Mouse (Mus musculus): ENCODE measurements around the gene Dynlt1f. TPM values are rescaled to one million over a fixed set of nuclear protein-coding genes. Genes with fewer than 3 reads are reported as not detected.
"Not testable (repeated sequence)": the region's sequence is repeated elsewhere in the genome, so short reads cannot be mapped to it uniquely, and the experiment has no call there.

Gene Dynlt1f
- polyA plus RNA-seq, 1 experiment from 2014 or later = 224 TPM

GRCm38 (mm10) chr17:6620035-6620434 is 35.7 kb downstream of the Dynlt1f start:
- H3K36me3 ChIP-seq (ENCODE audit: control insufficient read depth, insufficient read depth, low read length); H3K9me3 ChIP-seq (replicated peaks; ENCODE audit: control insufficient read depth, low read length, poor library complexity, severe bottlenecking); H3K27ac ChIP-seq (ENCODE audit: low read length); ATAC-seq; H3K27me3 ChIP-seq (ENCODE audit: control insufficient read depth, insufficient read depth, low read depth, low read length); H3K4me2 ChIP-seq (ENCODE audit: low read length); H3K9ac ChIP-seq (ENCODE audit: low read depth, low read length); H3K4me1 ChIP-seq (ENCODE audit: control insufficient read depth, insufficient read depth, low read length); H3K4me3 ChIP-seq (ENCODE audit: low read depth, low read length): not testable (repeated sequence)
- WGBS = 77% methylated on average over 3 of the region's 6 CpGs

DNA sequence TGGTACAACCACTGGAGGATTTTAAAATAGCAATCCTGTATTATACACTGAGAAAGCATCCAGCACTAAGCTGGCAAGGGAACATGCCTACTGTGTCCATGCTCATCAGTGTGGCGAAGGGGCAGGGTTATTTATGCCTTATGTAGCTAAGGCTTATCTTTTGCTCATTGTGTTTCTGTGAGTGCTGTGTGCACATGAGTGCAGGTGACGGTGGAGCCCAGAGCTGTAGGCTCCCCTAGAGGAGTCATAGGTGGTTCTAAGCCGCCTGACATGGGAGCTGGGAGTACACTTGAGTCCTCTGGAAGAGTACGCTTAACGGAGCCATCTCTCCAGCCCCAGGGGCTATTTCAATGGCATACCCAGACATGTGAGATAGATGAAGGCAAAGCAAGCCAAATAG is 36.4 kb downstream of the Dynlt1f start:
- 79% methylated on average over 5 of the region's 5 CpGs for WGBS
- ATAC-seq = not testable (repeated sequence)

DNA sequence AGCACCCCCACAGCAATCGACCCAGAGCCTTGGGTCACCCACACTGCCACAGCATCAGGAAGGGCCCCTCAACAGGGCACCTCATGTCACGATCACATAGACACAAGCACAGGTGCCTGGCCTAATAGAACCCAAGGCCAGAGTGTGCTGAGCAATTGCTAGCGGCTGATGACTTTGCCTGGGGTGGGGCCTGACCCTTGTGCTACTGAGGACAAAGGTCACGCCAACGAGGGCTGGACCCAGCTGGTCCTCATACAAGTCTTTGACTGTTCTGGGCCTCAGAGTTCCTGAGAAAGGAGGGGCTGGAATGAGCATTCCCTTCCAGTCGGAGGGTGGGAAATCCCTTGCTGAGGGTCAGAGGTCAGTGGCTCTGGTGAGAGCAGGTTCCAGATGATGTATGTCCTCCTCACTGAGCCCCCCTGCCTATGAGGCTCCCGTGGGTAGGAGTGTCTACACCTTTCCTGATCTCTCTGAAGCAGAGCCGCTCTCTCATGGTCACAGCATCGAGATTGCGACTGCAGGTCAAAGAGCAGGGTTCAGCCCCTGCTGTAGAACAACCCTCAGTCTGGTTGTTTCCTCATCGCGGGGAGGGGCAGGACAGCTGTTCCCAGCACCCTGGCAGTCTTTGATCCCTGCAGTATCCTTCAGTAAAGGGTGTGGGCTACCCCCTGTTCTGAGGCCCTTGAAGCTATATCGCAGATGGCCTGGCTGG is 37.9 kb downstream of the Dynlt1f start:
- not testable (repeated sequence) for H3K4me1 ChIP-seq (ENCODE audit: control insufficient read depth, insufficient read depth, low read length); H3K36me3 ChIP-seq (ENCODE audit: control insufficient read depth, insufficient read depth, low read length); H3K27ac ChIP-seq (ENCODE audit: low read length); H3K27me3 ChIP-seq (ENCODE audit: control insufficient read depth, insufficient read depth, low read depth, low read length); H3K4me3 ChIP-seq (ENCODE audit: low read depth, low read length); H3K9me3 ChIP-seq (replicated peaks; ENCODE audit: control insufficient read depth, low read length, poor library complexity, severe bottlenecking); H3K4me2 ChIP-seq (ENCODE audit: low read length); H3K9ac ChIP-seq (ENCODE audit: low read depth, low read length)
- ATAC-seq = 0 out of 2 replicates have a peak, but pooled peaks have one; percentile 28
- WGBS = 73% methylated on average over 6 of the region's 13 CpGs

More for the DNA sequence above, 36.4 kb downstream of the Dynlt1f start:
- not testable (repeated sequence) for H3K4me3 ChIP-seq (ENCODE audit: low read depth, low read length); H3K4me2 ChIP-seq (ENCODE audit: low read length); H3K4me1 ChIP-seq (ENCODE audit: control insufficient read depth, insufficient read depth, low read length); H3K27ac ChIP-seq (ENCODE audit: low read length); H3K27me3 ChIP-seq (ENCODE audit: control insufficient read depth, insufficient read depth, low read depth, low read length); H3K9ac ChIP-seq (ENCODE audit: low read depth, low read length); H3K36me3 ChIP-seq (ENCODE audit: control insufficient read depth, insufficient read depth, low read length); H3K9me3 ChIP-seq (replicated peaks; ENCODE audit: control insufficient read depth, low read length, poor library complexity, severe bottlenecking)

GRCm38 (mm10) chr17:6616731-6617130 is 39.0 kb downstream of the Dynlt1f start:
- H3K27me3 ChIP-seq (ENCODE audit: control insufficient read depth, insufficient read depth, low read depth, low read length); H3K4me3 ChIP-seq (ENCODE audit: low read depth, low read length); H3K36me3 ChIP-seq (ENCODE audit: control insufficient read depth, insufficient read depth, low read length); H3K27ac ChIP-seq (ENCODE audit: low read length); H3K9me3 ChIP-seq (replicated peaks; ENCODE audit: control insufficient read depth, low read length, poor library complexity, severe bottlenecking); H3K4me2 ChIP-seq (ENCODE audit: low read length); ATAC-seq; H3K9ac ChIP-seq (ENCODE audit: low read depth, low read length); H3K4me1 ChIP-seq (ENCODE audit: control insufficient read depth, insufficient read depth, low read length): not testable (repeated sequence)
- WGBS = 97% methylated on average over 9 of the region's 9 CpGs

DNA sequence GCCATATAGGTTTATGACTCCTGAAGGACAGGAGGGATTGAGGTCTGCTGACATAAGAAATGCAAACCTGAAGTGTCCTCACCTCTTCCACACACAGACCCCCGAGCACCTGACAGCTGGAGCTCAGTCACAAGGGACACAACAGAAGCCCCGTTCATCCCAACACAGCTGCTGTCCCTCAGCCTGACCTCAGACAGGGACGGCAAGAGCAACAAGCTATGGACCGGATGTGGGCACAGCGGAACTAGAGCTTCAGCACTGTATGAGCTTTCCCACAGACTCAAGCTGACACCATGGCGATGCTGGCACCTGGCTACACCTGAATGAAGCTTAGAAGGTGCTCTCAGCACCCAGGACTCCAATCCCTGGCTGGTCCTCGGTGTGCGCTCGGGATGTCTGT is 41.4 kb downstream of the Dynlt1f start:
- ATAC-seq; H3K9ac ChIP-seq (ENCODE audit: low read depth, low read length): not testable (repeated sequence)
- 85% methylated on average over 5 of the region's 9 CpGs for WGBS

DNA sequence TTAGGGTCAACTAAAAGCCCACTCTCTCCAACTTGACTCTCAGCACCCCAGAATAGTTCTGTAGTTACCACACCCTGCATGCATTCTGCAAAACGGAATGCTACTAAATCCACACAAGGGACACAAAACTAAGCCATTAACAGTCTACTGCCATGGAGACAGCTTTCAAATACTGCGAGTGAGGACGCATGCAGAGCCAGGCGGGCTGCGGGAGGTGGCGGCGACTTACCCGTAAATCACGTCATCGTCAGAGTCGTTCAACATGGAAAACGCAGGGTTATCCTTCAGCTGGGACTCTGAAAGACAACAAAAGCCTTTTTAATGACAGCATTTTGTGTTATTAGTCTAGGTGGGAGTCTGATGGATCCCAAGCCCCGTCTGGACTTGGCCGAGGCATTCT is 42.2 kb downstream of the Dynlt1f start:
- H3K27ac ChIP-seq (ENCODE audit: low read length); H3K36me3 ChIP-seq (ENCODE audit: control insufficient read depth, insufficient read depth, low read length); H3K27me3 ChIP-seq (ENCODE audit: control insufficient read depth, insufficient read depth, low read depth, low read length); H3K4me3 ChIP-seq (ENCODE audit: low read depth, low read length); H3K4me2 ChIP-seq (ENCODE audit: low read length); H3K9me3 ChIP-seq (replicated peaks; ENCODE audit: control insufficient read depth, low read length, poor library complexity, severe bottlenecking); ATAC-seq; H3K4me1 ChIP-seq (ENCODE audit: control insufficient read depth, insufficient read depth, low read length); H3K9ac ChIP-seq (ENCODE audit: low read depth, low read length): not testable (repeated sequence)
- WGBS = 92% methylated on average over 11 of the region's 14 CpGs

More for the DNA sequence above, 41.4 kb downstream of the Dynlt1f start:
- not testable (repeated sequence) for H3K4me3 ChIP-seq (ENCODE audit: low read depth, low read length); H3K4me1 ChIP-seq (ENCODE audit: control insufficient read depth, insufficient read depth, low read length); H3K4me2 ChIP-seq (ENCODE audit: low read length); H3K9me3 ChIP-seq (replicated peaks; ENCODE audit: control insufficient read depth, low read length, poor library complexity, severe bottlenecking); H3K27me3 ChIP-seq (ENCODE audit: control insufficient read depth, insufficient read depth, low read depth, low read length); H3K27ac ChIP-seq (ENCODE audit: low read length); H3K36me3 ChIP-seq (ENCODE audit: control insufficient read depth, insufficient read depth, low read length)

- not testable (repeated sequence) for H3K9ac ChIP-seq (ENCODE audit: low read depth, low read length); H3K9me3 ChIP-seq (replicated peaks; ENCODE audit: control insufficient read depth, low read length, poor library complexity, severe bottlenecking); H3K4me1 ChIP-seq (ENCODE audit: control insufficient read depth, insufficient read depth, low read length); H3K27me3 ChIP-seq (ENCODE audit: control insufficient read depth, insufficient read depth, low read depth, low read length); H3K4me3 ChIP-seq (ENCODE audit: low read depth, low read length); H3K36me3 ChIP-seq (ENCODE audit: control insufficient read depth, insufficient read depth, low read length); H3K27ac ChIP-seq (ENCODE audit: low read length); H3K4me2 ChIP-seq (ENCODE audit: low read length); ATAC-seq
- 60% methylated on average over 1 of the region's 1 CpGs for WGBS
Measured at GRCm38 (mm10) chr17:6605347-6605746, 50.4 kb downstream of the Dynlt1f start.

DNA sequence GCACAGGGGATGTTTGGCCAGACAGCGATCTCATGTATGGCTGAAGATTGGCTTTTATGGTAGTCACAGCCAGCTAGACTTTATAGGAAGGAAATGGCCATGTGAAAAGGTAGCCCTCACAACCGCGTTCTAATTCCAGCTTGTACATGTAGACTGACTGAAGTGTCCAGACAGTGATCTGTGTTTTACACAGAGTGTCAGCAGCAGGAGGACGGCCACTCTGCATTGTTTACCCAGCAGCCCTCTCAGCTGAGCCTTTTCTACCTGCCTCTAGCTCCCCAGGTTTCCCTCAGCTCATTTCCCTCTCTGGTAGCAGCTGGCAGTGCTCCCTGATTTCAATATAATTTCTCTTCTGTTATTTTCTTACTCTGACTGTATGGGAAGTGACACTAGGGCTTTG is 53.5 kb downstream of the Dynlt1f start:
- H3K4me3 ChIP-seq (ENCODE audit: low read depth, low read length); H3K4me1 ChIP-seq (ENCODE audit: control insufficient read depth, insufficient read depth, low read length); H3K36me3 ChIP-seq (ENCODE audit: control insufficient read depth, insufficient read depth, low read length); H3K27ac ChIP-seq (ENCODE audit: low read length); H3K4me2 ChIP-seq (ENCODE audit: low read length); H3K27me3 ChIP-seq (ENCODE audit: control insufficient read depth, insufficient read depth, low read depth, low read length); H3K9ac ChIP-seq (ENCODE audit: low read depth, low read length); H3K9me3 ChIP-seq (replicated peaks; ENCODE audit: control insufficient read depth, low read length, poor library complexity, severe bottlenecking): not testable (repeated sequence)
- peak; percentile 50 for ATAC-seq
- 13% methylated on average over 3 of the region's 4 CpGs for WGBS

GRCm38 (mm10) chr17:6601204-6601911 is 54.3 kb downstream of the Dynlt1f start, which contains the start of gene Dynlt1c:
Dynlt1c (plus strand) TSS chr17:6601671.
- peak; percentile 95 for ATAC-seq
- H3K27me3 ChIP-seq (ENCODE audit: control insufficient read depth, insufficient read depth, low read depth, low read length); H3K36me3 ChIP-seq (ENCODE audit: control insufficient read depth, insufficient read depth, low read length); H3K4me1 ChIP-seq (ENCODE audit: control insufficient read depth, insufficient read depth, low read length); H3K9me3 ChIP-seq (replicated peaks; ENCODE audit: control insufficient read depth, low read length, poor library complexity, severe bottlenecking): not testable (repeated sequence)
- H3K4me3 ChIP-seq (ENCODE audit: low read depth, low read length) = peak within 1 kb of the TSS; percentile 33
- peak within 1 kb of the TSS; percentile 41; the same call in 1 of the 2 replicates for H3K9ac ChIP-seq (ENCODE audit: low read depth, low read length)
- WGBS = 5% methylated on average over 25 of the region's 40 CpGs
- H3K4me2 ChIP-seq (ENCODE audit: low read length) = peak within 1 kb of the TSS; percentile 47
- H3K27ac ChIP-seq (ENCODE audit: low read length) = peak within 1 kb of the TSS; percentile 67; the same call in 1 of the 2 replicates

Data from midbrain, embryonic 16.5 days (tissue).